Mouse (Mus musculus) ovary, postnatal 14 days (tissue): ENCODE measurements around the gene Colec11.

ENCODE experiments used
- DNase-seq: peaks from one replicate; pipeline ENCODE4 v3.0.0; 2022; ENCODE audit warnings: low spot score

Colec11 gene

GRCm38 (mm10) chr12:28602259-28602658 is 20.9 kb downstream of the Colec11 start:
- DNase-seq = no peak

- no peak for DNase-seq
Observed at GRCm38 (mm10) chr12:28598526-28598991, 24.6 kb downstream of the Colec11 start.

- DNase-seq = no peak
Observed at GRCm38 (mm10) chr12:28598110-28598509, 25.1 kb downstream of the Colec11 start.

GRCm38 (mm10) chr12:28597699-28598098 is 25.5 kb downstream of the Colec11 start:
- DNase-seq = no peak

- no peak for DNase-seq
Observed at GRCm38 (mm10) chr12:28596851-28597250, 26.3 kb downstream of the Colec11 start.

- no peak for DNase-seq
Observed at GRCm38 (mm10) chr12:28590428-28590827, 32.7 kb downstream of the Colec11 start.

- DNase-seq = peak; percentile 80
Observed at GRCm38 (mm10) chr12:28589090-28589868, 33.9 kb downstream of the Colec11 start.

- DNase-seq = no peak
Observed at GRCm38 (mm10) chr12:28587949-28588348, 35.2 kb downstream of the Colec11 start.

GRCm38 (mm10) chr12:28584036-28584435 is 39.1 kb downstream of the Colec11 start:
- DNase-seq = no peak

- DNase-seq = no peak
Observed at GRCm38 (mm10) chr12:28582423-28582822, 40.8 kb downstream of the Colec11 start, which contains the start of gene Allc. Allc (minus strand) TSS chr12:28582523.

GRCm38 (mm10) chr12:28579132-28579531 is 44.0 kb downstream of the Colec11 start:
- no peak for DNase-seq

GRCm38 (mm10) chr12:28578147-28578546 is 45.0 kb downstream of the Colec11 start:
- DNase-seq = no peak

- no peak for DNase-seq
Observed at GRCm38 (mm10) chr12:28575366-28576070, 47.7 kb downstream of the Colec11 start.

GRCm38 (mm10) chr12:28572241-28572640 is 50.9 kb downstream of the Colec11 start:
- no peak for DNase-seq

- no peak for DNase-seq
Observed at GRCm38 (mm10) chr12:28552299-28552698, 70.9 kb downstream of the Colec11 start, which contains the start of gene Dcdc2c. Dcdc2c (minus strand) TSS chr12:28552399.

- DNase-seq = no peak
Observed at GRCm38 (mm10) chr12:28551775-28552174, 71.4 kb downstream of the Colec11 start.

- DNase-seq = no peak
Observed at GRCm38 (mm10) chr12:28548887-28549286, 74.3 kb downstream of the Colec11 start.
